Mouse (Mus musculus) hindbrain, embryonic 13.5 days (tissue): ENCODE measurements around the gene Tubb4b. TPM values are rescaled to one million over a fixed set of nuclear protein-coding genes. Genes with fewer than 3 reads are reported as not detected.

Experiments used
- ATAC-seq: fragments of 200-750 bp; cut with Nextera tagmentation; 2 replicates; pipeline ENCODE4 v1.8.0; 2017; ENCODE audit warnings: moderate TSS enrichment; ENCODE audit not compliant: low FRiP score
- H3K27ac ChIP-seq: fragments of 300-500 bp; sonication (generic); 2 replicates; pipeline ENCODE4 v1.5.1; 2015; ENCODE audit warnings: inconsistent platforms, mild to moderate bottlenecking, moderate library complexity
- H3K27me3 ChIP-seq: fragments of 300-500 bp; sonication (generic); 2 replicates; pipeline ENCODE4 v1.6.1; 2015; ENCODE audit warnings: mild to moderate bottlenecking, inconsistent platforms
- H3K36me3 ChIP-seq: fragments of 300-500 bp; sonication (generic); 2 replicates; pipeline ENCODE4 v1.6.1; 2015; ENCODE audit warnings: mild to moderate bottlenecking, inconsistent platforms
- H3K4me1 ChIP-seq: fragments of 300-500 bp; sonication (generic); replicated peaks from 2 replicates; pipeline ENCODE4 v1.6.1; 2015; ENCODE audit warnings: inconsistent platforms
- H3K4me2 ChIP-seq: fragments of 300-500 bp; sonication (generic); 2 replicates; pipeline ENCODE4 v1.6.1; 2015; ENCODE audit warnings: inconsistent platforms, mild to moderate bottlenecking, moderate library complexity
- H3K4me3 ChIP-seq: fragments of 300-500 bp; sonication (generic); 2 replicates; pipeline ENCODE4 v1.5.1; 2015; ENCODE audit warnings: mild to moderate bottlenecking, inconsistent platforms
- H3K9ac ChIP-seq: fragments of 300-500 bp; sonication (generic); 2 replicates; pipeline ENCODE4 v1.6.1; 2015; ENCODE audit warnings: mild to moderate bottlenecking, inconsistent platforms
- H3K9me3 ChIP-seq: fragments of 300-500 bp; sonication (generic); 2 replicates; pipeline ENCODE4 v1.6.1; 2016; ENCODE audit warnings: inconsistent platforms
- WGBS: fragments of 180-500 bp; shearing (Covaris S2); methylation state at CpG from one replicate; pipeline ENCODE4 v1.1.7; 2015; 5-methylcytosine and 5-hydroxymethylcytosine counted together
- polyA plus RNA-seq: library from polyadenylated mRNA; unstranded; fragments of >200 nt; fragmentation: Nextera tagmentation; extraction: Ambion mirVana; gene quantifications from 2 replicates; pipeline ENCODE4 v1.2.1, GENCODE M21; 2015

Gene Tubb4b
- polyA plus RNA-seq, 1 experiment from 2014 or later: 349 TPM

DNA sequence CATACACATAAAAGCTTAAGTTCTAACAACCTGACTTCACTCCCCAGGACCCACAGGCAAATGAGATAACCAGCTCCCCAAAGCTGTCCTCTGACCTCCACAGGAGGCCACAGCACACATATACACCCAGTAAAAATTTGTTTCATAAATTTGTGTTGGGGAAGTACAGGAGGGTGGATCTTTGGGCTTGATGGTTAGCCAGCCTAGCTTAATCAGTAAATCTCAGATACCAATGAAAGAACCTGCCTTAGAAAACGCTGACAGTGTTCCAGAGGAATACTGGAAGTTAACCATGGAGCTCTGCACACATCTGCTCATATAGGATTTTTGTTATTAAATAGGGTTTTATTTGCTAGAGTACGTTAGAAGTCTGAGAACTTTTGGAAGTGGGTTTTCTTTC is 6.8 kb downstream of the Tubb4b start:
- Histone ChIP-seq H3K9ac (no peak overlapping the region), H3K4me2 (no peak overlapping the region), H3K4me3 (no peak overlapping the region), H3K4me1 (no peaks in the 10 kb centered on the region), H3K9me3 (no peaks in the 10 kb centered on the region), H3K27ac (no peak overlapping the region), H3K36me3 (peaks cover 9% of the 10 kb centered on the region), H3K27me3 (peaks cover 20% of the 10 kb centered on the region; the same call in 1 of the 2 replicates)
- 73% methylated on average over 2 of the region's 2 CpGs for WGBS
- no peak for ATAC-seq

DNA sequence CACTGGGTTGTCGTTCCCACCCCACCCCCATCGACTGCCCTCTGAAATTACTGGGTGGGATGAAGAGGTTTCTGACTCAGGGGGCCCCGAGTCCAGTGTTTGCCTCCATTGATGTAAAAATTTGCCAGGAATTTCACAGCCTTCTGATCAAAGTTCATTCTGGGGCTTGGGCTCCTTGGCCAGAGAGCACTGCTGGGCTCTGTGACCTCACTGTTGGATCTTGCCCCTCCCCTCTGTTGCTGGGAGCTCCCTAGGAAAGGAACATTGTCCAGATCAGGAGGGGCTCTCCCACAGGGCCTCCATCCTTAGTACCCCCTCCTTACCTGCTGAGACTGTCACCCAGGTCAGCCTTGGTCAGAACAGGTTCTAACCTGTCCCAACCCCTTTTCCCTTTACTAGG is 10.1 kb downstream of the Tubb4b start, which contains the start of gene Stpg3:
Gene Stpg3, minus strand, starts transcription at position 194 of the 400 bp plus-strand sequence.
- Histone ChIP-seq H3K9ac (no peak within 1 kb of the TSS), H3K27me3 (peaks cover 20% of the 10 kb centered on the region; the same call in 1 of the 2 replicates), H3K4me2 (no peak within 1 kb of the TSS), H3K4me1 (peaks cover 19% of the 10 kb centered on the region), H3K27ac (no peak within 1 kb of the TSS), H3K4me3 (no peak within 1 kb of the TSS), H3K36me3 (no peaks in the 10 kb centered on the region), H3K9me3 (no peaks in the 10 kb centered on the region)
- ATAC-seq: no peak
- 72% methylated on average over 3 of the region's 3 CpGs for WGBS

DNA sequence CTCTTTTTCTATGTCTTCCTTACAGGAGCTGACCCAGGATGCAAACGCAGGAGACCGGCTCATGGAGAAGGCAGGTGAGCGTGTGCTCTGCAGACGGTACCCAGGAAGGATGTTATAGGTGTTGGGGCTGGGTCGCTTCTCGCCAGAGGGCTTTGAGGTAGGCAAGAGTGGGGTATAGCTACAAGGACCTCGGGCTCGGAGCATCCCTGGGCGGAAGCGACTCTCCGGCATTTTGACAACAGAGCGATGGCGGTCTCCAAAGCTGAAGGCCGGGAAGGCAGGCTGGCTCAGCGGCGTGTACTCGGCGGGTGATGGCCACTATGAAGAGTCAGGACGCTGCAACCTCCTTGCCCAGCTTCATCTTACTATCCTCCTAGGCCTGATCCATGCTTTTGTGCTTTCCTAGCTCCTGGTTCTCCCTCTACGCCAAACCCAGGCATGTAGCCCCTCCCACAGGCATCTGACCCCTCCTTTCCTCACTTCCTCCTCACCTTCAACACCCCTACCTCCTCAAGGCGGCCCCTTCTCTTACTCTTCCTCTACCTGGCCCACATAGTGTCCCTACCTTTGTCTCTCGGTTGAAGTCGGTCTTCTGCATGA is 11.1 kb downstream of the Tubb4b start:
- H3K4me1 ChIP-seq: peaks cover 28% of the 10 kb centered on the region
- H3K4me2 ChIP-seq: no peak overlapping the region
- no peak overlapping the region for H3K27ac ChIP-seq
- peaks cover 20% of the 10 kb centered on the region; the same call in 1 of the 2 replicates for H3K27me3 ChIP-seq
- peaks cover 3% of the 10 kb centered on the region; the same call in 1 of the 2 replicates for H3K36me3 ChIP-seq
- ATAC-seq: no peak
- H3K4me3 ChIP-seq: no peak overlapping the region
- no peak overlapping the region for H3K9ac ChIP-seq
- WGBS: 75% methylated on average over 23 of the region's 23 CpGs
- no peaks in the 10 kb centered on the region for H3K9me3 ChIP-seq

DNA sequence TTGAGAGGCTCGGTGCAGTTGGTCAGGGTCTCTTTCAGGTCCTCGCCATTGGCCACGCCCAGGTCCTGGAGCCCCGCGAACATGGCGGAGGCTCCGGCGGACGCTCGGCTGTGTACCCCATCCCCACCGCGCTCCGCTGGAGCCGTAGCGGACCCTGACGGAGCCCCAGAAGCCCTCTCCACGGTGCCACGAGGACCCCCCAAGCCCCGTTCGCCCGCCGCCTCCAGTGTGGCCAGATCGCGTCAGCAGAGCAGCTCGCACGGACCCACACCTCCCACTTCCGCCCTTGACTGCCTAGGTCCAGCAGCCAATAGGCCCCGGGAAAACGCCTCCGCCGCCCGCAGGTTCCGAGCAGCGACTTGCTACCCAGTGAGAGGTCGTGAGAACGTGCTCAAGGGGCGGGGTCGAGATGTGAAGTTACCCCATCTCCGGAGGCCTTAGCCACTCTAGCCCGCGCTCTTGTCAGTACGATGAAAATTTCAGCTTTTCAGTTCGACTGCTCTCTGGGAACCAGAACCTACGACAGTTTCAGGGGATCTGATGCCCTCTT is 13.3 kb downstream of the Tubb4b start, which contains the start of gene Nelfb:
Gene Nelfb, minus strand, starts transcription at position 369 of the 550 bp plus-strand sequence.
- peak; percentile 88 for ATAC-seq
- peak within 1 kb of the TSS; percentile 94 for H3K27ac ChIP-seq
- peak within 1 kb of the TSS; percentile 91 for H3K9ac ChIP-seq
- H3K4me2 ChIP-seq: peak within 1 kb of the TSS; percentile 82
- peak within 1 kb of the TSS; percentile 90 for H3K4me3 ChIP-seq
- under 1% methylated on average over 44 of the region's 44 CpGs for WGBS
- H3K27me3 ChIP-seq: peaks cover 20% of the 10 kb centered on the region; the same call in 1 of the 2 replicates
- peaks cover 22% of the 10 kb centered on the region for H3K36me3 ChIP-seq
- H3K4me1 ChIP-seq: peaks cover 42% of the 10 kb centered on the region
- no peaks in the 10 kb centered on the region for H3K9me3 ChIP-seq

DNA sequence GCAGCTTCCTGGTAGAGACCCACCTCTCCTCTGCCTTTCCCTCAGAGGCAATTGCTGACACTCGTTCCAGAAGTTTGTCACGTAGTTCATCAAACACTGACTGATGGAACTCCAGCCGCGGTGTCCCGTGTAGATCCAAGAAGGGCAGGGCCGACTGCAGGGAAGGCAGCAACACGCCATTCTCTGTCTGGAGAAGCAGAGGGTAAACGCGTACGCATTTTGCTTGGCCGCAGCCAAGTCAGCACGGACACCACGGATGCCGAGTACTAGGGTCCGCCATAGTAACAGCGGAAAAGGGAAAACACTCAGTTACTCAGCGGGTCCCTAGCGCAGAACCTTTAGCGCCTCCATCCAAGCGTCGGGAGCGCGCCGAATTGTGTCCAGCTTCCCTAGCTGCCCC is 13.8 kb downstream of the Tubb4b start:
- peak overlapping the region; percentile 94 for H3K27ac ChIP-seq
- peaks cover 20% of the 10 kb centered on the region; the same call in 1 of the 2 replicates for H3K27me3 ChIP-seq
- H3K4me3 ChIP-seq: peak overlapping the region; percentile 90
- under 1% methylated on average over 24 of the region's 24 CpGs for WGBS
- H3K4me1 ChIP-seq: peaks cover 42% of the 10 kb centered on the region
- peak overlapping the region; percentile 82 for H3K4me2 ChIP-seq
- peak overlapping the region; percentile 91 for H3K9ac ChIP-seq
- ATAC-seq: peak; percentile 41
- H3K9me3 ChIP-seq: no peaks in the 10 kb centered on the region
- peaks cover 27% of the 10 kb centered on the region for H3K36me3 ChIP-seq

DNA sequence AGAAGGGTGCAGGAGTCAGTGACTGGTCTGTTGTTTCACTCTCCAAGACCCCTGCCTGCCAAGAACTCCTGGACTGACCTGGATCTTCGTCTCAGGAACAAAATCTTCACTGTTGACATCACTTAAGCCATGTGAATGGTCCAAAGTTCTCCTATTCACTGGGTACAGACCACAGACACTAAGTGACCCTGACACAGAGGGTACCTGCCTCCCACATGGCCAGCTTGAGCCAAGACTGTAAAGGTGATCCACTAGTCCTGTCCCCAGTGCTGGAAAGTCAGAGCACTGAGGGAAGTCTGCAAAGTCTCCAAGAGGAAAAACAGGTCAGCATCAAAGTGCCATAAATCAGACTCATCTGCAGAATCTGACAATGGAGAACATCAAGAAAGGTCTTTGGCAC is 16.9 kb downstream of the Tubb4b start:
- H3K4me1 ChIP-seq: peaks cover 42% of the 10 kb centered on the region
- no peak for ATAC-seq
- no peak overlapping the region; the same call in 1 of the 2 replicates for H3K9ac ChIP-seq
- H3K36me3 ChIP-seq: peaks cover 58% of the 10 kb centered on the region
- no peak overlapping the region for H3K4me2 ChIP-seq
- 92% methylated on average over 1 of the region's 1 CpGs for WGBS
- H3K27ac ChIP-seq: no peak overlapping the region
- H3K9me3 ChIP-seq: no peaks in the 10 kb centered on the region
- no peaks in the 10 kb centered on the region for H3K27me3 ChIP-seq
- no peak overlapping the region for H3K4me3 ChIP-seq

DNA sequence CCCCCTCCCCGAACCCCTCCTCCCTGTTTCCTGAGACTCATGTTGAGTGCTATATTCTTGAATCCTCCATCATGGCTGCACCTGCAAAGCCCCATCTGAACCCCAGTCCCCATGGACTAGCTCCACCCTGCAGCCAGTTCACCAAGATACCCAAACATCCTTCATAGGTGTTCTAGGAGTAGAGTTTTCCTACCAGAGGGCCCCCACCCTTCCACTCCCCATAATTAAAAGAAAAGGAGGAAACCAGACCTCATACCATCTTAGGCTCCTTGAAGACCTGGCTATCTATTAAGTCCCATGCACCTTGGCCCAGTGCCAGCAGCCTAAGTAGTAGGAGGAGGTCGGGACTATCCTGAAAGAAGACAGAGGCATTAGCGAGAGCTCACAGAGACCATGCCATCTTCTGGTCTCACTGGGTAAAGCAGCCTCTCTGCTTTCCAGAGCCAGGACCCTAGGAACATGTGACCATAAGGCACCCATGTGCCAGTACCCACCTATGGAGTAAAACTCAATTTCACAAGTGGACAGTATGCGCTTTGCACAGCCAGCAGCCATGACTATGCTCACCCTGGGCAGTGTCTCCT is 20.8 kb downstream of the Tubb4b start:
- no peak for ATAC-seq
- no peaks in the 10 kb centered on the region for H3K27me3 ChIP-seq
- WGBS: 71% methylated on average over 4 of the region's 4 CpGs

DNA sequence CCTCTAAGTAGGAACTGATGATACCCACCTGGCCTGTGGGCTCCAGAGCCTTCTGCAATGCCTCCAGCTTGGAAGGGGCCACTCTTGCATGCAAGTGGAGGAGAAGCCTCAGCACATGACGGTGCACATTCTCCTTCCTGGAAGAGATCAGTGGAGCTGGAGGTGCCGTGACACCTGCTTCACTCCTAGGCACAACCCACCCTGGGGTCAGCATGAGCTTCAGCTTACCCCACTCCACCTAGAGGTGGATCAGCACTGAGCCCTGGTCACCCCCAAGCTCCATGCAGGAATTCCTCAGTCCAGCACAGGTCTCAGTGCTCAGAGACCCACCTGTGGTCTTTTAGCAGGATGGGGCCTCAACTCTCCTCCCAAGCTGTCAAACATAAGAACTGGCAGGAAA is 23.9 kb downstream of the Tubb4b start:
- Histone ChIP-seq H3K4me2 (no peak overlapping the region), H3K36me3 (peaks cover 78% of the 10 kb centered on the region), H3K9ac (no peak overlapping the region), H3K27me3 (peaks cover 23% of the 10 kb centered on the region), H3K27ac (no peak overlapping the region), H3K4me1 (peaks cover 5% of the 10 kb centered on the region), H3K9me3 (no peaks in the 10 kb centered on the region), H3K4me3 (no peak overlapping the region)
- 96% methylated on average over 2 of the region's 2 CpGs for WGBS
- ATAC-seq: no peak

More for the DNA sequence above, 20.8 kb downstream of the Tubb4b start:
- H3K4me1 ChIP-seq: peaks cover 18% of the 10 kb centered on the region
- H3K36me3 ChIP-seq: peaks cover 94% of the 10 kb centered on the region
- no peak overlapping the region for H3K4me2 ChIP-seq
- no peaks in the 10 kb centered on the region for H3K9me3 ChIP-seq
- H3K4me3 ChIP-seq: no peak overlapping the region
- no peak overlapping the region for H3K27ac ChIP-seq
- no peak overlapping the region for H3K9ac ChIP-seq

DNA sequence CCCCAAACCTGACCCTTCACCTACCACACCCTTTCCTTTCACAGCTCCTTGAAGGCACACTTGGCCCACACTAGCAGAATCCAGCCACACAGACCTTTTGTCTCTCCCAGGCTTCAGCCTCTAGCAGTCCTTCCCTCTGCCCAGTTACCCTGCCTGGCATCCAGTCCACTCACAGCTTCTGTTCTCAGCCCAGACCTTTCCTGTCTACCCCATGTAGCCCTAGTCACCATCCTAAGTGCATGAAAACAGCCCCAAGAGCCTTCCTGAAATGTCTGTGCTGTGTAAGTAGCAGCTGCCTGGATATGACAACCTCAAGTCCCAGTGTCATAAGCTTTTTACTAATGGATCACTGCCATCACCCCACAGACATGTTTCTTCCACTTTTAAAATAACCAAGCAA is 26.6 kb downstream of the Tubb4b start:
- Histone ChIP-seq H3K36me3 (peaks cover 51% of the 10 kb centered on the region), H3K4me3 (no peak overlapping the region), H3K9ac (no peak overlapping the region), H3K4me2 (no peak overlapping the region), H3K27ac (no peak overlapping the region), H3K27me3 (peaks cover 42% of the 10 kb centered on the region), H3K9me3 (no peaks in the 10 kb centered on the region), H3K4me1 (peaks cover 12% of the 10 kb centered on the region)
- ATAC-seq: no peak

DNA sequence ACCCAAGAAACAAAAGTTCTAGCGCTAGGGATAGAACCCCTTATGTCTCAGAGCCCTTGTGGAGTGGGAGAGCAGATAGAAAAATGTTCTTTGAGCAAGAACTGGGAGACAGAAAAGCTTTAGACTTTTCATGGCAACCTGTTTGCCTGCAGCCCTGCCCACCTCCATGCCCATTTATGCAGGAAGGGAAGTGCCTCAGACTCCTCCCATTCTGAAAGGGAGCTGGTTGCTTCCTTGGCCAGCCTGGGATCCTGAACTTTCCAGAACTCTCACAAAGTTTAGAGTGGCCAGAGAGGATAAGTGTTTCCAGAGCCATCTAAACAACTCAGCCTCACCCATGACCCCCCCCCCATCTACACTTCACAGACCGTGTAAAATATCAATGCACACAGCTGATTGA is 27.3 kb downstream of the Tubb4b start:
- Histone ChIP-seq H3K4me1 (peaks cover 12% of the 10 kb centered on the region), H3K27ac (no peak overlapping the region), H3K9ac (no peak overlapping the region), H3K36me3 (peaks cover 44% of the 10 kb centered on the region), H3K4me2 (no peak overlapping the region), H3K4me3 (no peak overlapping the region), H3K27me3 (peaks cover 42% of the 10 kb centered on the region), H3K9me3 (no peaks in the 10 kb centered on the region)
- no peak for ATAC-seq
- WGBS: 25% methylated on average over 2 of the region's 2 CpGs

DNA sequence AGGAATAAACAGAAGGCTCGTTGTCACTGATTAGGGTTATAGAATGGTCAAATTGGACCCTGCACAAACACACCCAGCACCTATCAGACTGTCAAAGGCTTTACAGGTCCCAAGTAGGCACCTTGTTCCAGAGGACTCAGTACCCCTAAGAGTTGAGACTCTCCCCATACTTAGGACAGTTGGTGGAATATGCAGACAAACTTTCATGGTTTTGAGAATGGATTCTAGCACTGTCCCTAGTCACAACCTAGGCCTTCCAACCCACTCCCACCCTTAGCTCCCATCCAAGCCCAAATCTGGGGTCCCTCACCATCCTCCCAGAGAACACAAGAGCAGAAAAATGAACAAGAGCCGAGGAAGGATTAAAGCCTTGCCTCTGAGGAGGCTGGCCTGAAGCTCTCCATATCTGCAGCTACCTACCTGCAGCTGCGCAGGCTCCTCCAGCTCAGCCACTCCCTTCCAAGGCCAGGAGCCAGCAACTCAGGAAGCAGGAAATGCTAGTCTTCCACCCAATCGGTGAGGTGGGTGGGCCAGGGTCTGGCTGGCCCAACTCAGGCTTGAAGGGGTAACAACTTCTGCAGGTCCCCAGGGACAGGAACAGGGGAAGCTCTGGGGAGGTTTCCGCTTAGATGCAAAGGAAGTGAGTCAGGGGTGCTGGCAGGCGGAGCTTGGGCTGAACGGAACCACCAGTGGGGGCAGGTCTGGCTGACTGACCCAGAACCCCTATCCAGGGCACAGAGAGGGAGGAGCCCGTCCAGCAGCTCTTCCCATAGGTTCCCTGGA is 28.1 kb downstream of the Tubb4b start, which contains the start of gene Tor4a:
Gene Tor4a, minus strand, starts transcription at position 715 of the 783 bp plus-strand sequence.
- Histone ChIP-seq H3K27me3 (peaks cover 42% of the 10 kb centered on the region), H3K4me2 (peak within 1 kb of the TSS; percentile 32), H3K4me3 (no peak within 1 kb of the TSS), H3K36me3 (peaks cover 36% of the 10 kb centered on the region), H3K4me1 (peaks cover 12% of the 10 kb centered on the region), H3K27ac (no peak within 1 kb of the TSS), H3K9ac (no peak within 1 kb of the TSS), H3K9me3 (no peaks in the 10 kb centered on the region)
- ATAC-seq: no peak
- 18% methylated on average over 8 of the region's 8 CpGs for WGBS
